Mouse (Mus musculus) spleen, postnatal 10 days (tissue): ENCODE data around the gene Cptp.

Source experiments
- DNase-seq, 2 experiments: peaks; one replicate each; pipeline ENCODE4 v3.0.0; 2021 to 2022; ENCODE audit warnings: low spot score in 2 of 2

Cptp gene

GRCm38 (mm10) chr4:155841651-155842270 is 27.5 kb downstream of the Cptp start:
- no peak for DNase-seq

GRCm38 (mm10) chr4:155841003-155841454 is 28.2 kb downstream of the Cptp start:
- DNase-seq = peak in 1 of 2 experiments; percentile 69

GRCm38 (mm10) chr4:155840076-155841002 is 28.9 kb downstream of the Cptp start:
- peak; percentile 13 to 38 for DNase-seq

- peak in 1 of 2 experiments; percentile 43 for DNase-seq
These were observed 29.7 kb downstream of the Cptp start, which contains the start of gene Mxra8 for GRCm38 (mm10) chr4:155839483-155839910. Gene Mxra8, plus strand, starts transcription at chr4:155839680.

- no peak for DNase-seq
These were observed 30.8 kb downstream of the Cptp start for GRCm38 (mm10) chr4:155838187-155839153.

- DNase-seq = no peak
These were observed 31.7 kb downstream of the Cptp start for GRCm38 (mm10) chr4:155837404-155838010.

- DNase-seq = peak; percentile 44 to 77
These were observed 35.4 kb downstream of the Cptp start for GRCm38 (mm10) chr4:155833836-155834235.

- DNase-seq = no peak
These were observed 36.0 kb downstream of the Cptp start for GRCm38 (mm10) chr4:155833234-155833633.

- peak in 1 of 2 experiments; percentile 25 for DNase-seq
These were observed 36.9 kb downstream of the Cptp start for GRCm38 (mm10) chr4:155832321-155832720.

- peak in 1 of 2 experiments; percentile 63 for DNase-seq
These were observed 37.4 kb downstream of the Cptp start for GRCm38 (mm10) chr4:155831831-155832230.

- peak; percentile 94 to 97 for DNase-seq
These were observed 38.0 kb downstream of the Cptp start, which contains the start of gene Aurkaip1 for GRCm38 (mm10) chr4:155831205-155831766. Gene Aurkaip1, plus strand, starts transcription at chr4:155831272.

GRCm38 (mm10) chr4:155830596-155830995 is 38.6 kb downstream of the Cptp start:
- DNase-seq = no peak

GRCm38 (mm10) chr4:155829866-155830265 is 39.4 kb downstream of the Cptp start:
- no peak for DNase-seq

GRCm38 (mm10) chr4:155823443-155823842 is 45.8 kb downstream of the Cptp start:
- DNase-seq = no peak

GRCm38 (mm10) chr4:155821025-155821424 is 48.2 kb downstream of the Cptp start:
- peak in 1 of 2 experiments; percentile 62 for DNase-seq

- no peak for DNase-seq
These were observed 51.7 kb downstream of the Cptp start for GRCm38 (mm10) chr4:155817533-155817932.
